Mouse (Mus musculus) right cerebral cortex, postnatal 4 days (tissue): ENCODE results near the gene Luc7l3.
"Not testable (repeated sequence)": the region's sequence is repeated elsewhere in the genome, so short reads cannot be mapped to it uniquely, and the experiment has no call there.

Experiments
- DNase-seq: peaks from one replicate; pipeline ENCODE4 v3.0.0-alpha.2; 2022

Luc7l3 gene

GRCm38 (mm10) chr11:94290062-94290740 is 31.6 kb downstream of the Luc7l3 start:
- DNase-seq: no peak

GRCm38 (mm10) chr11:94287105-94287504 is 34.7 kb downstream of the Luc7l3 start:
- no peak for DNase-seq

DNA sequence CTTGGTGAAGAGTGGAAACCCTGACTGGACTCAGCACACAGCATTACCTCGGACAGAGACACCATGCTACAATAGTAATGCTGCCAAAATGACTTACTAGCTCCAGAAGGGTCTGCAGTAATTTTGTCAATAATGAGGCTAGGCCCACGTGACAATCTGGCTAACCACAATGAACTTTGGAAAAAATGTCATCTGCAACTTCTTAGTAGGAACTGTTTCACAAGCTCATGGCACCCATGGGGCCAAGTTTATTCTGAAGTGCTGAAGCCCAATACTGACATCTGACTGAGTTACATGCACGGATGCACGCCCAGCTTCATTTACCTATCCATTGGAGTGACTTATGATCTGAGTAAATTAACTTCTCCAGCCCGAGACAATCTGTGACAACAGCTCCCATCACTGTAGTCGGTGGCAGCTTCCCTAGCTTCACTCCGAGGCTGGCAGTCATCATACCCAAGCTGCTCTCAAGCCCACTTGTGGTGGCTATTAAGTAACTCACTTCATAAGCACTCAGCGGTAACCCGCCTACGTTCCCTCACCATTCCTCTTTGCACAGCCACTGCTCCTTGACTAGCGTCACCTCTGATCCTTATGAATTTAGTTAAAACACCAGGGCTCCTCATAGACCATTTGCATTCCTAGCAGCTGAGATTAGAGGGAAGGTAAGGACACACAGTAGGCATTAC is 35.8 kb downstream of the Luc7l3 start:
- no peak for DNase-seq

DNA sequence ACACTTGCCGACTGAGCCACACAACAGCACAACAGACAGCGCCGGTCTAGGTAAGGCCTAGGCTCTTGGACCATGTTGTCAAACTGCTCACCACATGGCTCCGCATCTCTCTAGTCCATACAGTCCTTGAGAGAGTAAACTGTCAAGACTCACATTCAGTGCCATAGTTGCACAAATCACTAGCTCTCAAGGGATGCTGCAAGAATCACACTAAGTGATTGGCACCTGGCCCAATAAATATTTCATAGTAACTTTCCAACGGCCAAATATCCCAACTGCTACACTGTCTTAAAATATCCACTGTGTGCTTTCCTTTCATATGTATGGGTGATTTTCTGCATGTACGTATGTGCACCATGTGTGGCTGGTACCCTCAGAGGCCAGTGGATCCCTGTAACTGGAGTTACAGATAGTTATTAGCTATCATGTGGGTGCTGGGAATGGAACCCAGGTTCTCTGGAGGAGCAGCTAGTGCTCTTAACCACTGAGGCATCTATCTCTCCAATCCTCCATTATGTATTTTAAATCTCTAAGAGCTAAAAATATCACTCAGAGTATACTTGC is 38.2 kb downstream of the Luc7l3 start:
- no peak for DNase-seq

DNA sequence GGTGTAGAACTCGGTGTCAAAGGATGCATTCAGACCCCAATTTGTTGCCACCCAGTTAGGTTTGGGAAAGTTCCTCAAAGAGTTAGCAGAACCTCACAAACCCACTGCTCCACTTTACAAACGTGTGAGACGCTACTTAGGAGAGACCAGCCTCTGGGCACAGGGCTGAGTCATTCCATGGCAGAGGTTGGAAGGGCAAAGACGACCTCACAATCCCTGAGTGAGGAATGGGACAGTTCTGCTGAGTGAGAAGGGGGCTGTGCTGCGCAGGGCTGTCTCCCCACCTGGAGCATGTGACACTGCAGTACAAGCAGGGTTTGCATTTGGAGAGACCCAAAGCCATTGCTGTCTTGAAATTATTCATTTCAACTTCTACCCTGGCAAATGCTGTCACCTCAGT is 39.5 kb downstream of the Luc7l3 start:
- DNase-seq: no peak

GRCm38 (mm10) chr11:94281199-94282181 is 40.3 kb downstream of the Luc7l3 start, which contains the start of gene Gm21885:
Gm21885 (plus strand) TSS chr11:94281873.
- DNase-seq: no peak

GRCm38 (mm10) chr11:94276869-94277337 is 44.9 kb downstream of the Luc7l3 start:
- peak; percentile 88 for DNase-seq

DNA sequence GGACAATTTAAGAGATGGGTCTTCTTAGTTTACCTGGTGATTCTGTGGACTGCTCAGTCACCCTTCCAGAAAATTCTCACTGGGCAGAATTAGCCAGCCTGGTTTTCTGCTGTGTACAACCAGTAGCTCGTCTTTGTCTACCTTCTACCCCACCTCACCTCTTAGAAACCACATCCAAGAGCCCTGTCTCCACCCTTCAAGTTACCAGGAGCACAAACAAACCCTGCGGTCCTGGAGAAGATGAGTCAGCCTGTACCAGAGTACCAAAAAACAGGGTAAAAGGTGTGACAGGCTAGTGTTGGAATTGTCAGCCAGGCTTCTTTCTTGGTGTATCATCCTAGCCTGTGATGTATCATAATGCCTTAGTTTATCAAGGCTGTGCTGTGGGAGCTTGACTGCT is 46.1 kb downstream of the Luc7l3 start:
- DNase-seq: no peak

DNA sequence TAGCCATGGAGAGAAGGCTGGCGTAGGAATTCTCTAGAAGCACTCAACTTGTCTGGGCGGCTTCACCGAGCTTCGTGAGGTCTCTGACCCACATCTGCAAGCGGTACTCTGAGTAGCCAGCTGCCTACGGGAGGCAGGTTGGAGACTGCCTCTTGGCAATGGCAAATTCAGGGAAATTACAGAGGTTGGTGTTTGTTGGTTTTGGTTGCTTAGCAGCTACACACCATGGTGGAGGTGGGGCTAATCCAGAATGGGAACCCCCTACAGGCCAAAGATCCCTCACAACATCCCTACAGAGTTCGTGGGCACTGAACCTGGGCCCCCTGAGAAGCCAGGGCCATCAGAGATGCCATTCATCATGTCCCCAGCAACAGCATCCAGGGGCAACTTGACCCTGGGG is 46.6 kb downstream of the Luc7l3 start:
- DNase-seq: no peak

- no peak for DNase-seq
Observed at GRCm38 (mm10) chr11:94274206-94274867, 47.5 kb downstream of the Luc7l3 start.

DNA sequence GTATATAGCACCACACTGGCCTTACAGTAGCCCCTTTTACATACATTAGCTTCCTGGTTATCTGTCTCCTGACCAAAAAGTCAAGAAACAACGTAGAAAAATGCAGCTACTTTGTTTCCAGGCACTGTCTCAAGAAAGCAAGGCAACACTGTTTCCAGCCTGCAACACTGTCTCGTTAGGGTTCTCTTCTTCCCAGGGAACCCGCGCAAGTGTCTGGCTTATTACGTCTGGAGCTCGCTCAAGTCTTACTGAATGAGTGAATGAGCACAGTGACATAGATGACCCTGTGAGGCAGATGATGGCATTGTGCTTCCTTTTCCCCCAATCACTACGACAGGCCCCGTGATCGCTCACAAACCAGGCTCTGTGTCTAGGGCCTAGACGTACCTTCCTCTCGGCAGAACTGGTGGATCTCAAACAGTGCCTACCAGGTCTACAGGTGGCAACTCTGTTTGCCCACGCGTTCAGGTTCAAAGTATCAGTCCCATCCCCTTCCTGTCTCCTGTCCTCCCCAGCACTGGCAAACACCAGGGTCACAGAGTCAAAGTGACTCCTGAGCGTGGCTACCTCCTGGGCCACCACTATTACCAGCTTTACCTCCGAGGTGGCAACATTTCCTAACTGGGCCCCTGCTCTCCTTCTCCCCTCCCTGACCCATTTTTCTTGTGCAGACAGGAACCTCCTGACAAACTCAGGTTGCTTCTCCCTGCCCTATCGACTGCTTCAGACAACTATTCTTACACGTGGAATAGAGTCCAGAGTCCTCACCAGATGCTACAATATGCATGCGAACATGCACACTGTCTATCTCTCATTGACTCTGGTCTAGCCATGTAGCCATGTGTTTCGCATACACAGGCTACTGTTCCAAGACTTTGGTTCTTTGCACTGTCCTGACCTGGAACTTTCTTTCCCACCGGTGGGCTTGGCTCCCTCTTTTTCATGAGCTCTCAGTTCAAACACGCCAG is 48.5 kb downstream of the Luc7l3 start:
- no peak for DNase-seq

DNA sequence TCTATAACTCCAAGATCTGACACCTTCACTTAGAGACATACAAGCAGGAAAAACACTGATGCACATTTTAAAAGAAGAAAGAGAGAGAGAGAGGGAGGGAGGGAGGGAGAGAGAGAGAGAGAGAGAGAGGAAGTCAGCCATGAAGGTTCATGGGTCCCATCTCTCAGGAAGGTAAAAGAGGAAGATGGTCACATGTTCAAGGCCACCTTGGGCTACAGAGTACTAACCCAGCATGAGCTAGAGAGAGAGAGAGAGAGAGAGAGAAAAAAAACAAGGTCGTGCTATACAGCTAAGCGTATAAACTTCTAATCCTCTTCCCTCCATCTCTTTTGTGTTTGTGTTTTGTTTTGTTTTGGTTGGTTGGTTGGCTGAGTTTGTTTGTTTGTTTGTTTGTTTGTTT is 50.8 kb downstream of the Luc7l3 start:
- no peak for DNase-seq

GRCm38 (mm10) chr11:94269906-94270305 is 51.9 kb downstream of the Luc7l3 start:
- DNase-seq: no peak

- no peak for DNase-seq
Observed at GRCm38 (mm10) chr11:94268761-94269160, 53.0 kb downstream of the Luc7l3 start.

DNA sequence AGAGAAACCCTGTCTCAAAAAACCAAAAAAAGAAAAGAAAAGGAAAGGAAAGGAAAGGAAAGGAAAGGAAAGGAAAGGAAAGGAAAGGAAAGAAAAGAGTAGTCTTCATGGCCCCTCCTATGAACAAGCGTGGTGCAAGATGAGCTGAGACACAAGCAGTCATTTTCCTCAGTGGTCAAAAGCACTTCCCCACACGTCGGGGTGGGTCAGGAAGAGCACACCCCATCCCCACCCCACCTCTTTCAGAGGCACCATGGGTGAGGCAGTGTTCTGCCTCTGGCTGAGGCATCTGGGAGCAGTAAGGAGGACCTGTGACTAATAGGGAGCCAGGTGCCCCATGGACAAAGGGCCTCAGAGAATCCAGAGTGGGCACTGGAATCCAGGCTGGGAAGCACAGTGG is 55.6 kb downstream of the Luc7l3 start:
- not testable (repeated sequence) for DNase-seq

- DNase-seq: peak; percentile 66
Observed at GRCm38 (mm10) chr11:94265134-94265785, 56.5 kb downstream of the Luc7l3 start.

DNA sequence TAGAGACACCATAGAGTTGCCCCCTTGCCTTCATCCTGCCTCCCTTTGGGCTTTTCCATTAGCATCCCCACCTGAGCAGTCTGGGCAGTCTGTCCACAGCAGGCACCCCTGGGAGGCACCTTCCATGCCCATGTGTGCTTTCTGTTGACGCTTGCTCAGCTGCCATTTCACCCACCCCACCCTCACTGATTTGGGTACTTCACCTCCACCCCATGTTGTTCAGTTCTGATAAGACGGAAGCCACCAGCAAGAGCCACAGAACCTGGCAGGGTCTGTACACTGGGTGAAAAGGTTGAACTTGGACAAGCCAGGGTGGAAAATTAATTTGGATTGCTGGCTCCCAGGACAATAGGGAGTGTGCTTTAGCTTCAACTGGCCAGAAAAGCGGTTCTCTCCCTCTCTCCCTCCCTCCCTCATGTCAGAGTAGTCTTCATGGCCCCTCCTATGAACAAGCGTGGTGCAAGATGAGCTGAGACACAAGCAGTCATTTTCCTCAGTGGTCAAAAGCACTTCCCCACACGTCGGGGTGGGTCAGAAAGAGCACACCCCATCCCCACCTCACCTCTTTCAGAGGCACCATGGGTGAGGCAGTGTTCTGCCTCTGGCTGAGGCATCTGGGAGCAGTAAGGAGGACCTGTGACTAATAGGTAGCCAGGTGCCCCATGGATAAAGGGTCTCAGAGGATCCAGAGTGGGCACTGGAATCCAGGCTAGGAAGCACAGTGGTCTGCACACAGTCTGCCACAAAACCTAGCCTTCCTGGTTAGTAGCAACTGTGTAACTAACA is 60.0 kb downstream of the Luc7l3 start:
- no peak for DNase-seq

DNA sequence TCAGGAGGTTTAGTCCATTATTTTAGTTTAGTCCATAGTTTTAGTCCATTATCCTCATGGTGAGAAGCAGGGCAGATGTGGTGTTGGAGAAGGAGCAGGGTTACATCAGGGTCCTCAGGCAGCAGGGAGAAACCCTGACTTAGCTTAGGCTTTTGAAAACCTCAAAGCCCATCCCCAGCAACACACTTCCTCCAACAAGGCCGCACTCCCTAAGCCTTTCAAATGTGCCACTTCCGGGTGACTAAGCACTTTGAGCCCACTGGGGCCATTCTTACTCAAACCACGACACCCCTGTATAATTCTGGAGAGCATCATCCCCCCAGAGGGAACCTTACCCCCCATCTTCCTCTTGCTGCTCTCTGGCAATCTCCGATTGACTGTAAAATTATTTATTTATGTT is 62.0 kb downstream of the Luc7l3 start:
- DNase-seq: no peak

GRCm38 (mm10) chr11:94257987-94258386 is 63.8 kb downstream of the Luc7l3 start:
- no peak for DNase-seq

- DNase-seq: no peak
Observed at GRCm38 (mm10) chr11:94255733-94256132, 66.1 kb downstream of the Luc7l3 start.
